Mouse (Mus musculus) kidney, postnatal 0 days (tissue): ENCODE results near the gene Erc2. TPM values are rescaled to one million over a fixed set of nuclear protein-coding genes. Genes with fewer than 3 reads are reported as not detected.

Source experiments
- ATAC-seq: fragments of 200-750 bp; cut with Nextera tagmentation; replicated peaks from 2 replicates; pipeline ENCODE4 v1.8.0; 2017; ENCODE audit warnings: low read depth, moderate number of reproducible peaks, moderate TSS enrichment, moderate library complexity; ENCODE audit not compliant: low FRiP score
- DNase-seq: peaks from one replicate; pipeline ENCODE4 v3.0.0-alpha.2; 2016; ENCODE audit warnings: low spot score
- H3K27ac ChIP-seq: fragments of 300-500 bp; sonication (generic); 2 replicates; pipeline ENCODE4 v1.5.1; 2014; ENCODE audit warnings: mild to moderate bottlenecking
- H3K27me3 ChIP-seq: fragments of 300-500 bp; sonication (generic); 2 replicates; pipeline ENCODE4 v1.6.1; 2014; ENCODE audit warnings: low read length, mixed read lengths; ENCODE audit not compliant: insufficient read depth
- H3K36me3 ChIP-seq: fragments of 300-500 bp; sonication (generic); 2 replicates; pipeline ENCODE4 v1.6.1; 2014; ENCODE audit warnings: low read length, mixed read lengths; ENCODE audit not compliant: insufficient read depth
- H3K4me1 ChIP-seq: fragments of 300-500 bp; sonication (generic); replicated peaks from 2 replicates; pipeline ENCODE4 v1.6.1; 2014; ENCODE audit warnings: antibody characterized with exemption, low read length, mixed read lengths; ENCODE audit not compliant: insufficient read depth
- H3K4me2 ChIP-seq: fragments of 300-500 bp; sonication (generic); 2 replicates; pipeline ENCODE4 v1.6.1; 2014; ENCODE audit warnings: mild to moderate bottlenecking, low read length, moderate library complexity, mixed read lengths
- H3K4me3 ChIP-seq: fragments of 300-500 bp; sonication (generic); replicated peaks from 2 replicates; pipeline ENCODE4 v1.5.1; 2014; ENCODE audit warnings: low read depth, low read length
- H3K9ac ChIP-seq: fragments of 300-500 bp; sonication (generic); 2 replicates; pipeline ENCODE4 v1.6.1; 2014; ENCODE audit warnings: low read depth, low read length
- H3K9me3 ChIP-seq: fragments of 300-500 bp; sonication (generic); replicated peaks from 2 replicates; pipeline ENCODE4 v1.6.1; 2016; ENCODE audit warnings: low read length, inconsistent platforms, mixed read lengths
- CTCF ChIP-seq: IDR thresholded peaks from 2 replicates; pipeline ENCODE4 v1.5.1; 2016; ENCODE audit warnings: antibody characterized with exemption, low read depth, mild to moderate bottlenecking, moderate library complexity
- WGBS: fragments of 180-500 bp; shearing (Covaris S2); extraction: QIAGEN DNeasy Blood & Tissue Kit; methylation state at CpG from one replicate; pipeline ENCODE4 v1.1.7; 2014; 5-methylcytosine and 5-hydroxymethylcytosine counted together
- polyA plus RNA-seq: library from polyadenylated mRNA; unstranded; fragments of >200 nt; fragmentation: Nextera tagmentation; extraction: Ambion mirVana; gene quantifications from 2 replicates; pipeline ENCODE4 v1.2.1, GENCODE M21; 2015

The Erc2 gene
- polyA plus RNA-seq, 1 experiment from 2014 or later = 6.8 TPM

DNA sequence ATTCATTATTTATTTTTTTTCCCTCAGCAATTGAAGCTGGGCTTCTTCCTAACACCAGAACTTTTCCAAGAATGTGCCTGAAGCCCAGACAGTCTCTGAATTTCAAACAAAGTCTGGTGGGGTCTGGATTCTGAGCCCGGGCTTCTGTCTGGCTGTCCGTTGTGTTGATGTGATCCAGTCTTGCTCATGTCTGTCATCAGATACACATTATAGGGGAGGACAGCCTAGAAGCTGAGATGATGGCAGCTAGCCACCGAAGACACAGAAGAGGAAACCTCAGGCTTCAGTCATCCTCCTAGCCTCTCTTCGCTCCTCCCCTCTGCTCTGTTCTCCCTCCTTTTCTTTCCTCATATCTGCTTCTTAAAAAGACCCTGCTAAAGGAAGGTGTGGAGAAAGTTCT is 551.5 kb downstream of the Erc2 start:
- DNase-seq (no peak), ATAC-seq (no peak)
- no peaks in the 10 kb centered on the region for H3K9me3 ChIP-seq
- 89% methylated on average over 4 of the region's 4 CpGs for WGBS
- no peak for TF ChIP-seq CTCF
- no peaks in the 10 kb centered on the region for H3K27me3 ChIP-seq
- H3K4me1 ChIP-seq = no peaks in the 10 kb centered on the region
- H3K36me3 ChIP-seq = no peaks in the 10 kb centered on the region
- no peak overlapping the region for H3K4me3 ChIP-seq
- H3K4me2 ChIP-seq = no peak overlapping the region
- H3K9ac ChIP-seq = no peak overlapping the region
- H3K27ac ChIP-seq = no peak overlapping the region

DNA sequence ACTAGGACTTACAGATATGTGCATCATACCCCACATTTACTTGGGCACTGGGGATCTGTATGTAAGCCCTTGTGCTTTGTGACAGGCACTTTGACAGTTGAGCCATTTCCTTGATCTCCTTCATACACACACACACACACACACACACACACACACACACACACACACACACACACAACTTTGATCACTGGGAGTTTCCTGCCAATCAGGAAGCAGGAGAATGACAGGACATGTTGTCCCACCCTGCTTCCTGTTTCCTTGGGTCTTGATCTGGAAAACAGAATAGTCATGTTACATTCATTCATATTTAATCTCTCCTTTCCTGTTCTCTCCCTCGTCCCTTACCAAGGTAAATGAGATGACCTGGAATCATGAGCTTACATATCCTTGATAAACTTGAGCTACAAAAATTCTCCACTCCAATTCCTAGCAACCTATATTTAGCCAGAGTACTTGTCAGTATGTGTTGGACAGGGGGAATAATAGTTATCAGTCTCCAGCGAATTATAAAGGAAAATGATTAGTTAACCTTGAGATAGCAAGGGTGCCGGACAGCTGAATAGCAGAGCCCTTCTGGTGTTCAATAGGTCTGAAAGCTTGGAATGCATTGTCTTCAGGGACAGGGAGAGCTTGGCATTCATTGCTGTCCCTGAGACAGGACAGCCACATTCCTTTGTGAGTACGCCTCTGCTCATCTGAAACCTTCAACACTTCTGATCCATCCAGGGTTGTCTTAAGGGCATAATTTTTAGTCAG is 559.0 kb downstream of the Erc2 start:
- no peak overlapping the region for H3K9ac ChIP-seq
- no peak overlapping the region for H3K4me3 ChIP-seq
- no peaks in the 10 kb centered on the region for H3K36me3 ChIP-seq
- H3K4me2 ChIP-seq = no peak overlapping the region
- no peak overlapping the region for H3K27ac ChIP-seq
- H3K27me3 ChIP-seq = no peaks in the 10 kb centered on the region
- H3K9me3 ChIP-seq = no peaks in the 10 kb centered on the region
- WGBS = 76% methylated on average over 4 of the region's 4 CpGs
- ATAC-seq (no peak), DNase-seq (no peak)
- H3K4me1 ChIP-seq = no peaks in the 10 kb centered on the region
- TF ChIP-seq CTCF = no peak

DNA sequence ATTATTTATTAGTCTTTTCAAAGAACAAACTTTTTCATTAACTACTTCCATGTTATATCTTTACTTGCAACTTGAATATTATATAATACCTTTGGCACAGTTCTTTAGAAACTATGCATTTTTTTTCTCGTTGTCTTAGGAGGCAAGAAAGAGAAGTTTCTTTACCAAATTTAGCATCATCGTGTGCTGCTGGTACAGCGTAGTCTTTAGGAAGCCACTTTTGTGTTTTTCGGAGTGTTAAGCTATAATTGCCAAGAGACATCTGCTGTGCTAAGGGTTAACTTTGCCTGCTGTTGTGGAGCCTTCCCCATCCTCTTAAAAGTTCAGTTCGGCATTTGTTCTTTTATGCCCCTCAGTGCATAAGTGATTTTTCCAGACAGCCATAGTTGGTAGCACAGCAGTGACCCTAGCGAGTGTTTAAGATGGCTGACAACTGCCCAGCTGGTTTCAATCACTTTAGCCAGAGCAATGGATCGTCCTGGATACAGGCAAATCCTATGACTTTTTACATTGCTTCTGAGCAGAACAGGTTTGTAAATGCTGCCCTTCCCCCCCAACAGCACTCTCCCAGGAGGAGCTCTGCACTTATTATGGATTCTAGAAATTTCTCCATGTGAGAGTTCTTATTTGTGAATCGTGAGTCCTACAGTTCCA is 570.6 kb downstream of the Erc2 start:
- no peaks in the 10 kb centered on the region for H3K4me1 ChIP-seq
- no peaks in the 10 kb centered on the region for H3K36me3 ChIP-seq
- ATAC-seq (no peak), DNase-seq (peak; percentile 33)
- no peak overlapping the region for H3K9ac ChIP-seq
- no peak for TF ChIP-seq CTCF
- WGBS = 59% methylated on average over 8 of the region's 8 CpGs
- H3K9me3 ChIP-seq = no peaks in the 10 kb centered on the region
- no peak overlapping the region for H3K27ac ChIP-seq
- H3K27me3 ChIP-seq = no peaks in the 10 kb centered on the region
- H3K4me2 ChIP-seq = no peak overlapping the region
- H3K4me3 ChIP-seq = no peak overlapping the region

DNA sequence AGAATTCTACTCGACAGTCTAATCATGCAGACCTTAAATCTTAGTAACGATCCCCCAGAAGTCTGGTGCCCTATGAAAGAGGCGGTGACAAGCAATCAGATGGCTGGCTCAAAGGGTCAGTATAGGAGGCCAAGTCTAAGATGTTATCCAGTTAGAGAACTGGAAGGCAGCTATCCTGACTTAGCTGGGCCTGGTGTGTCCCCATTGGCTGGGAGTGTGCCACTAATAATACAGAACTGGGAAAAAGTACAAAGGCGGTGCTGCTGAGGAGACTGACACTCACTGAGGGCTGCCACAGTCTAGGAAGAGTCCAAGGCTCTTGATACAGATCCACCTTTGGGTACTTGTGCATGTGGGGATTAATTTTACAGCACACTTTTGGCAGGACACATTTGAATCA is 581.6 kb downstream of the Erc2 start:
- Histone ChIP-seq H3K4me1 (no peaks in the 10 kb centered on the region), H3K9ac (no peak overlapping the region), H3K9me3 (no peaks in the 10 kb centered on the region), H3K27me3 (no peaks in the 10 kb centered on the region), H3K4me3 (no peak overlapping the region), H3K36me3 (no peaks in the 10 kb centered on the region), H3K27ac (no peak overlapping the region), H3K4me2 (no peak overlapping the region)
- no peak for TF ChIP-seq CTCF
- ATAC-seq (no peak), DNase-seq (peak; percentile 22)
- WGBS = 51% methylated on average over 4 of the region's 4 CpGs

DNA sequence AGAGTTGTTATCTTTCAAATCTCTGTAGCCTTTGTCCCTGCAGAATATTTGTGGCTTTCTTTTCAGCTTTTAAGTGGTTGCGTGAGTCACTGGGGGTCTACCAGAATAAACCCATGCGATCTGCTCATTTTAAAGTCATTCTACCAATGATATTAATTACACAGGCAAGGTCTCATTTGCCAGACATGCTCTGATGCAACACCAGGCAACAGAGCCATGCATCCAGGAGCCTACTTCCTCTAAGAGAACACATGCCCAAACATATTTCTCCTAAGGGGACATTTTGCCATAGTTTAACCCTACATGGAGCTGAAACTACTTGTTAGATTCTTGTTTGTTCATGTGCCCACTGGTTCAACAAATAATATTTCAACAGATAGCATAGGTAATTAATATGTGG is 584.1 kb downstream of the Erc2 start:
- no peaks in the 10 kb centered on the region for H3K36me3 ChIP-seq
- TF ChIP-seq CTCF = no peak
- DNase-seq (no peak), ATAC-seq (no peak)
- H3K27me3 ChIP-seq = no peaks in the 10 kb centered on the region
- no peak overlapping the region for H3K27ac ChIP-seq
- H3K4me1 ChIP-seq = no peaks in the 10 kb centered on the region
- 97% methylated on average over 2 of the region's 2 CpGs for WGBS
- no peak overlapping the region for H3K9ac ChIP-seq
- no peak overlapping the region for H3K4me2 ChIP-seq
- H3K4me3 ChIP-seq = no peak overlapping the region
- no peaks in the 10 kb centered on the region for H3K9me3 ChIP-seq

DNA sequence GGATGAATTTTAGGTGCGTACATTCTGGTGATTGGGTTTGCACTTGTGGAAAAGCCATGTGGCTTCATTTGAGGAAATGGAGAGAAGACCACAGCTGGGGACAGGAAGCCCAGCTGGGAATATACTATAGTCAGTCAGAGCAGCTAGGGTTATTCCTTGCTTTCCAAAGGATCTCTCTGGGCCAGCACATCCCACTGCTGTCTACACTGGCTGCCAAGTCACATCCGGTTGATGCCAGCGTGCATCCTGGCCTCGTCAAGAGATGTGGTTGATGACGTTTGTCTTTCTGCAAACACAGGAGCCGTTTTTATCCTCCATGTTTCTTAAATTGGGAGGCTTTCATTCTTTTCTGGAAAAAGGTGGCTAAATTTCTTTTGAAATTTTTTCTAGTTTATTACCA is 603.3 kb downstream of the Erc2 start:
- Histone ChIP-seq H3K4me1 (no peaks in the 10 kb centered on the region), H3K4me3 (no peak overlapping the region), H3K36me3 (no peaks in the 10 kb centered on the region), H3K27ac (no peak overlapping the region), H3K4me2 (no peak overlapping the region), H3K9ac (no peak overlapping the region), H3K9me3 (no peaks in the 10 kb centered on the region), H3K27me3 (no peaks in the 10 kb centered on the region)
- TF ChIP-seq CTCF = no peak
- DNase-seq (no peak), ATAC-seq (no peak)
- 88% methylated on average over 6 of the region's 6 CpGs for WGBS
